Mouse (Mus musculus): ENCODE data around the gene Snrpb2.

Snrpb2 gene

GRCm38 (mm10) chr2:143094761-143095160 is 31.9 kb downstream of the Snrpb2 start:
- DNase-seq (ENCODE audit: low spot score in 2 of 2): no peak

- no peak for DNase-seq (ENCODE audit: low spot score in 2 of 2)
Measured at GRCm38 (mm10) chr2:143097170-143097569, 34.3 kb downstream of the Snrpb2 start.

- no peak for DNase-seq (ENCODE audit: low spot score in 2 of 2)
Measured at GRCm38 (mm10) chr2:143113859-143114258, 51.0 kb downstream of the Snrpb2 start.

GRCm38 (mm10) chr2:143114716-143115115 is 51.9 kb downstream of the Snrpb2 start:
- DNase-seq (ENCODE audit: low spot score in 2 of 2): no peak

- no peak for DNase-seq (ENCODE audit: low spot score in 2 of 2)
Measured at GRCm38 (mm10) chr2:143117453-143117852, 54.6 kb downstream of the Snrpb2 start.

GRCm38 (mm10) chr2:143118221-143118620 is 55.4 kb downstream of the Snrpb2 start:
- DNase-seq (ENCODE audit: low spot score in 2 of 2): no peak

All from urinary bladder, adult 18-20 months (tissue).